In genomic region chr12:76130281-76130680, GRCm38 (mm10) we compare ENCODE assay signal across 9 mouse cellular contexts. TPM values are rescaled to one million over a fixed set of nuclear protein-coding genes. Genes with fewer than 3 reads are reported as not detected.
A peak's percentile ranks its signal among the peaks of the same experiment; 100 is the strongest.
DNase-seq lines count a peak whose midpoint lies in the region; ATAC-seq lines count a peak whose summit lies in the region.
"Had no signal": no experiment of that assay in that cellular context is flagged by ENCODE, and none has a peak within 500 bp of the region (broad histone marks: within the 10 kb centered on the region; RNA-seq: fewer than 3 reads in every experiment).

No protein-coding gene starts in this region.

- peak; percentile 70 for DNase-seq in CD4-positive, CD25-positive, alpha-beta regulatory T cell, adult 2 months (ENCODE audit: low read depth, low spot score)
- DNase-seq in limb, embryonic 11.5 days (ENCODE audit: low spot score): peak; percentile 62
- DNase-seq in limb, embryonic 10.5 days (ENCODE audit: low spot score): no peak
- peak; percentile 71 for DNase-seq in cerebellum, adult 11-12 months
- peak; percentile 27 to 67 for DNase-seq in kidney, postnatal 36 days
- DNase-seq in thymus, postnatal 25 days: peak; percentile 51
- no peak for DNase-seq in heart, adult 9 months (ENCODE audit: low spot score in 2 of 2)

- H3K9me3 ChIP-seq in limb, embryonic 11.5 days (ENCODE audit: control insufficient read depth, low read length): no peaks in the 10 kb centered on the region
- H3K9me3 ChIP-seq in limb, embryonic 10.5 days (replicated peaks): no peaks in the 10 kb centered on the region

- ATAC-seq in CD4-positive, CD25-positive, alpha-beta regulatory T cell, adult 4 months: no peak
- no peak for ATAC-seq in limb, embryonic 11.5 days (ENCODE audit: insufficient number of reproducible peaks, low FRiP score, low TSS enrichment, low read depth)

- no peak overlapping the region for H3K27ac ChIP-seq in limb, embryonic 11.5 days (replicated peaks; ENCODE audit: low read depth, low read length)
- H3K27ac ChIP-seq in limb, embryonic 10.5 days: no peak overlapping the region

- no peaks in the 10 kb centered on the region for H3K36me3 ChIP-seq in limb, embryonic 11.5 days (ENCODE audit: control insufficient read depth, insufficient read depth, low read length)
- H3K36me3 ChIP-seq in limb, embryonic 10.5 days: no peaks in the 10 kb centered on the region

- no peaks in the 10 kb centered on the region for H3K4me1 ChIP-seq in limb, embryonic 11.5 days (ENCODE audit: control insufficient read depth, insufficient read depth, low read length)
- no peaks in the 10 kb centered on the region for H3K4me1 ChIP-seq in limb, embryonic 10.5 days

- H3K4me3 ChIP-seq in limb, embryonic 11.5 days (ENCODE audit: low read depth, low read length): no peak overlapping the region
- no peak overlapping the region for H3K4me3 ChIP-seq in limb, embryonic 10.5 days
- H3K4me3 ChIP-seq: myocyte had no signal

- no peak overlapping the region for H3K4me2 ChIP-seq in limb, embryonic 11.5 days (ENCODE audit: low read depth, severe bottlenecking)

- H3K27me3 ChIP-seq in limb, embryonic 11.5 days (ENCODE audit: control insufficient read depth, insufficient read depth, low read length): no peaks in the 10 kb centered on the region
- H3K27me3 ChIP-seq in limb, embryonic 10.5 days (ENCODE audit: low read depth, poor library complexity, severe bottlenecking): no peaks in the 10 kb centered on the region

- no peak overlapping the region for H3K9ac ChIP-seq in limb, embryonic 11.5 days (ENCODE audit: low read length)

- 23% methylated on average over 4 of the region's 4 CpGs for WGBS in limb, embryonic 11.5 days
- 23% methylated on average over 4 of the region's 4 CpGs for WGBS in limb, embryonic 10.5 days

RNA-seq across cellular contexts. Expression of gene Esr2, which starts 46.8 kb away (rescaled TPM):
- not detected for polyA plus RNA-seq in CD4-positive, CD25-positive, alpha-beta regulatory T cell, adult 4 months (2017; shearing (Covaris generic))
- 0.20 and 0.40 TPM in 2 replicates for polyA plus RNA-seq in limb, embryonic 11.5 days (2014; fragmentation: Nextera tagmentation; extraction: Ambion mirVana)
- polyA plus RNA-seq in limb, embryonic 10.5 days (2016; fragmentation: Nextera tagmentation; extraction: Ambion mirVana): 0.14 and 0.18 TPM in 2 replicates

Comparison
In these comparisons a context has a peak if more than half of its experiments do, and no peak if none do; other contexts are left out.
1. DNase-seq: peak in CD4-positive, CD25-positive, alpha-beta regulatory T cell, adult 2 months (single experiment), limb, embryonic 11.5 days (single experiment), cerebellum, adult 11-12 months (single experiment), kidney, postnatal 36 days (2 of 2) and thymus, postnatal 25 days (single experiment); none in limb, embryonic 10.5 days (single experiment) and heart, adult 9 months (0 of 2).